Mouse (Mus musculus): ENCODE data around the gene Rflna.
A peak's percentile ranks its signal among the peaks of the same experiment; 100 is the strongest.

The Rflna gene

GRCm38 (mm10) chr5:125053661-125054060 is 50.6 kb downstream of the Rflna start:
- no peak for DNase-seq

GRCm38 (mm10) chr5:125055901-125056300 is 52.9 kb downstream of the Rflna start:
- no peak for DNase-seq

GRCm38 (mm10) chr5:125056331-125056695 is 53.3 kb downstream of the Rflna start:
- DNase-seq = no peak

GRCm38 (mm10) chr5:125056696-125057554 is 53.9 kb downstream of the Rflna start:
- peak; percentile 88 to 92 for DNase-seq

- DNase-seq = peak; percentile 44 to 51
These were observed 54.7 kb downstream of the Rflna start for GRCm38 (mm10) chr5:125057555-125058266.

GRCm38 (mm10) chr5:125058267-125058668 is 55.2 kb downstream of the Rflna start:
- peak; percentile 83 to 87 for DNase-seq

All from lung, adult 18-20 months (tissue).